Mouse (Mus musculus): ENCODE data around the gene Tmem104. TPM values are rescaled to one million over a fixed set of nuclear protein-coding genes. Genes with fewer than 3 reads are reported as not detected.

Tmem104 gene
- polyA plus RNA-seq, 1 experiment from 2014 or later: 10.3 TPM

DNA sequence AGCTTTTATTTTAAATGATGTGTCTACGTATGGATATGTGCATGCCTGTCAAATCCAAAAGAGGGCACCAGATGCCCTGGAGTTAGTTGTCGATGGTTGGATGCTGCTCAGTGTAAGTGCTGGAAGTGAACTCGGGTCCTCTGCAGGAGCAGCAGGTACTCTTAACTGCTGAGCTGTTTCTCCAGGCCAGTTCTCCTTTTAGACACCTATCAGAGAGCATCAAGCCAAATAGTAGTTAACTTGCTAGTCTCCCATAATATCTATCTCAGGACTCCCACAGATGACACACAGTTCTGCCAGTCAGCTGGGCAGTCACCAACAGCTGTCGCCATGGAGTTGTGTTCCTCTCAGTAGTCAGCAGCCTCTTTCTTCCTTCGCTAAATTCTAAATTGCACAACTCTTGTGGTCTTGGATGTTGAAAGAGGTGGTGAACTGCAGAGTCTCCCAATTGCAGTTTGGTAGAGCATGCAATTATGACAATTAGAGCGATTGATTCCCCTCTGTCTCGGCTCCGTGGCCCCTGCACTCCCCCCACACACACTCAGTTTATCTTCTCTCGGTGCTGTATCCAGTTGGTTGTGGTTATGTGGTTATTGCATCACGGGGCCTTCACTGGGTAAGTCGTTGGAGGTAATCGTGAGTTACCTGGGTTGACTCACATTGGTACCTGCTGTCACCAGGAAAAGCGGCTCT is 1.4 kb downstream of the Tmem104 start:
- Histone ChIP-seq H3K9ac (replicated peaks) (no peak overlapping the region), H3K36me3 (peaks cover 9% of the 10 kb centered on the region), H3K4me2 (replicated peaks) (no peak overlapping the region), H3K4me3 (replicated peaks) (no peak overlapping the region), H3K4me1 (replicated peaks) (peaks cover 19% of the 10 kb centered on the region), H3K9me3 (no peaks in the 10 kb centered on the region), H3K27ac (no peak overlapping the region), H3K27me3 (no peaks in the 10 kb centered on the region)
- 91% methylated on average over 13 of the region's 13 CpGs for WGBS
- ATAC-seq: no peak

DNA sequence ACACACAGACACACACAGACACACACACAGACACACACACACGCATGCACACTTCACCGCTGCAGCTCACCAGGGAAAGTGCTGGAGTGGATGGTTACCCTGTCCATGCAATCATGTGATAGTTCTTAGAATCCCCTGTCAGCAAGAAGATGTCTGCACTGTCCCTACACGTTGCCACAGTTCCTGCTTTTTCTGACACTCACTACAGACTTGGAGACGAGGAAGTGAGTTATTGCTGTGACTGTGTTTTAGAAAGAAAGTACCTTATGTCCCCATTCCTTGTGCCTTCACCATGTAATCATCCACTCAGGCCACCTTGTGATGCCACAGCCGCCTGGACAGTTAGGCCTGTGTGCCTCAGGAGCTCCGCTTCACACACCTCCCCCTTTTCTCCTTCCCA is 2.0 kb downstream of the Tmem104 start:
- H3K36me3 ChIP-seq: peaks cover 9% of the 10 kb centered on the region
- no peak for ATAC-seq
- H3K4me3 ChIP-seq (replicated peaks): no peak overlapping the region
- no peaks in the 10 kb centered on the region for H3K9me3 ChIP-seq
- 95% methylated on average over 6 of the region's 6 CpGs for WGBS
- H3K27ac ChIP-seq: no peak overlapping the region
- no peaks in the 10 kb centered on the region for H3K27me3 ChIP-seq
- H3K4me1 ChIP-seq (replicated peaks): peaks cover 19% of the 10 kb centered on the region
- H3K4me2 ChIP-seq (replicated peaks): no peak overlapping the region
- no peak overlapping the region for H3K9ac ChIP-seq (replicated peaks)

DNA sequence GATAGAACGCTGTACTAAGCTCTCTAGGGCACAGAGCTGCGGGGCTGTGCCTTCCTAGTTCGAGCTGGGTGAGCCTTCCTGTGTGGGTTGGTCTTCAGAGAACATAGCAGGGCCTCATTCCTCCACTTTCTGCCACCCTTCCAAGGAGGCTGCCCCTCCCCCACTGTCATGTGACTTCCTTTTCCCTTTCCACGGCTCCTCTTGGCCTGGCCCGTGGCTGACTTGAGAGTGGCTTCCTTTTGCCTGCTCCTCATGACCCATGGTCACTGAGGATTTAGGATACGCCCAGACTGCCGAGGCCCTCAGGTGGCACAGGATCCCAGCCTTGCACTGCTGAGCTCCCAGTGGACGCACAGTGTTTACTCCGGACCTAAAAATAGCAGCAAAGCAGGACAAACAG is 4.9 kb downstream of the Tmem104 start:
- H3K4me3 ChIP-seq (replicated peaks): no peak overlapping the region
- ATAC-seq: no peak
- H3K9ac ChIP-seq (replicated peaks): no peak overlapping the region
- H3K27ac ChIP-seq: no peak overlapping the region
- no peaks in the 10 kb centered on the region for H3K27me3 ChIP-seq
- H3K36me3 ChIP-seq: peaks cover 11% of the 10 kb centered on the region
- peaks cover 9% of the 10 kb centered on the region for H3K4me1 ChIP-seq (replicated peaks)
- no peak overlapping the region for H3K4me2 ChIP-seq (replicated peaks)
- 78% methylated on average over 9 of the region's 9 CpGs for WGBS
- no peaks in the 10 kb centered on the region for H3K9me3 ChIP-seq

DNA sequence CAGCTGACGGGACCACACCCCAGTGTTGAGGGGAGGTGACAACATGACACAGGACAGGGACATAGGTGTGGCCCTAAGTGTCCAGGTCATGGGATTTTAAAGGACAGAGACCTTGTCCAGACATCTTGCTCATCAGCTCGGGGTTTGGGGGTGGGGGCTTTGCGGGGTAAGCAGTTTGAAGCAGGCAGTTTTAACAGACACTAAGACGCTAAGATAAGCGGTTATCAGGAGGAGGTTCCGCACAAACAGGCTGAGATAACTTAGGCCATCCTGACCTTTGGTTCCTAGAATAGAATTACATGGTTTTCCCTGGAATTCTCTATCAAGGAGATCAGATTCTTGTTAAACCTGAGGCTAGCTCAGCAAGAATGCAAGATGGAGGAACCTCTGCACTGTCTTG is 7.4 kb downstream of the Tmem104 start:
- no peak for ATAC-seq
- Histone ChIP-seq H3K4me3 (replicated peaks) (no peak overlapping the region), H3K9me3 (no peaks in the 10 kb centered on the region), H3K4me2 (replicated peaks) (no peak overlapping the region), H3K9ac (replicated peaks) (no peak overlapping the region), H3K36me3 (peaks cover 34% of the 10 kb centered on the region), H3K27ac (no peak overlapping the region), H3K4me1 (replicated peaks) (no peaks in the 10 kb centered on the region), H3K27me3 (no peaks in the 10 kb centered on the region)
- WGBS: 86% methylated on average over 6 of the region's 6 CpGs

DNA sequence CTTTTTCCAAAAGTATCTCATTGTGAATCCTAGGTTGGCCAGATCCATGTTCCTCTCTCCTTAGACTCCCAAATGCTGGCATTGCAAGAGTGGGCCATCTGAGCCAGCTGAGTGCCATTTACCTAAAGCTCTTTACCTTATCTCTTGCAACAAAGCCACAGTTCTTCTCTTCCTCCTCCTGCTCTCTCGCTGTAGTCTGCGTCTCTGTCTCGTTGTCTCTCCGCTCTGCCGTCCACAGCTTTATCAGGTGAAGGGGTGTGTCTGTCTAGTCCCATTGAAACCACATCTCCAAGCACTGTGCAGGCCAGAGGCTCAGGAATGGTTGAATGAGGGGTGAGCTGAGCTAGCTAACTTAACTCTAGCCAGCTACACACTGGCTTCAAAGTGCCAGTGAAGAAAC is 8.6 kb downstream of the Tmem104 start:
- Histone ChIP-seq H3K9ac (replicated peaks) (no peak overlapping the region), H3K27ac (no peak overlapping the region), H3K4me2 (replicated peaks) (no peak overlapping the region), H3K27me3 (no peaks in the 10 kb centered on the region), H3K4me1 (replicated peaks) (no peaks in the 10 kb centered on the region), H3K4me3 (replicated peaks) (no peak overlapping the region), H3K36me3 (peaks cover 40% of the 10 kb centered on the region), H3K9me3 (no peaks in the 10 kb centered on the region)
- 83% methylated on average over 5 of the region's 5 CpGs for WGBS
- ATAC-seq: no peak

DNA sequence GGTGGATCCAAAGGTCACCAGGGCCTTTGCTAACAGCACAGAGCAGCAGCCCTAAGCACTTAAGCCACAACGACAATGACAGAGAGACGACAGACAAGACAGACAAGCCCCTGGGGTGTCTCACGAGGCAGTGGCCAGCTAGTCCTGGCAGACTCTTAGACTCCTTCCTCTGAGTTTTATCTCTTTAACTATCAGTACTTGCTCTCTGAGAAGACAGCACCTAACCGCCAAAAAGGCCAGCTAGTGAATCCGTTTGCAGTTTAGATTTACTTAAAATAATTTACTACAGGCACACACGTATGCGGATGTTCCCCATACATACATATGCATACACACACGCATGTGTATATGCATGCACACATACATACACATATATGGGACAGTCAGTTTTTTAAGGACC is 10.3 kb downstream of the Tmem104 start:
- Histone ChIP-seq H3K27ac (no peak overlapping the region), H3K9me3 (no peaks in the 10 kb centered on the region), H3K4me2 (replicated peaks) (no peak overlapping the region), H3K27me3 (no peaks in the 10 kb centered on the region), H3K9ac (replicated peaks) (no peak overlapping the region), H3K4me3 (replicated peaks) (no peak overlapping the region), H3K36me3 (peaks cover 47% of the 10 kb centered on the region), H3K4me1 (replicated peaks) (0 out of 2 replicates have a peak, but pooled peaks cover 1% of the 10 kb centered on the region)
- 87% methylated on average over 8 of the region's 8 CpGs for WGBS
- no peak for ATAC-seq

DNA sequence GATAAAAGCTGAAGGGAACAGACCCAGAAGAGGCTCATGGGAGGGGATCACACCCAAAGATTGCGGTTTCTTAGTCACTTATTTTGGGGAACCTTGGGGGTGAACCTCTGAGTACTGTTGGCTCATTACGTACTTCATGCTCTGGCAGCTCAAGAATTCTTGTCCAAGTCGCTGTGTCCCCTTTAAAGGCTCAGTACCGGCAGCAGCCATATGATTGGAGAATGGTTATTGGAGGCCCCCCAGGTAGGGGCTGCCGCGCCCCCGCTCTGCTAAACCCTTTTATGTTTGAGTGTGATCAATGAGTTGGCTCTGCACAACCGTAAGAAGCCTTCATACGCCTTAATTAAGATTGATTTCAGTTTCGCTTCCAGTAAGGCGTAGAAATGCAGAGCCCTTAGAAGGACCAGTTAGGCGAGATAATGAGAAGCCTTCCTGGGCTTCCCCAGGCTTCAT is 11.7 kb downstream of the Tmem104 start:
- no peaks in the 10 kb centered on the region for H3K27me3 ChIP-seq
- no peak overlapping the region for H3K4me3 ChIP-seq (replicated peaks)
- no peak overlapping the region for H3K4me2 ChIP-seq (replicated peaks)
- peaks cover 47% of the 10 kb centered on the region for H3K36me3 ChIP-seq
- H3K4me1 ChIP-seq (replicated peaks): 0 out of 2 replicates have a peak, but pooled peaks cover 3% of the 10 kb centered on the region
- ATAC-seq: no peak
- 71% methylated on average over 12 of the region's 12 CpGs for WGBS
- no peak overlapping the region for H3K27ac ChIP-seq
- H3K9me3 ChIP-seq: no peaks in the 10 kb centered on the region
- no peak overlapping the region for H3K9ac ChIP-seq (replicated peaks)

DNA sequence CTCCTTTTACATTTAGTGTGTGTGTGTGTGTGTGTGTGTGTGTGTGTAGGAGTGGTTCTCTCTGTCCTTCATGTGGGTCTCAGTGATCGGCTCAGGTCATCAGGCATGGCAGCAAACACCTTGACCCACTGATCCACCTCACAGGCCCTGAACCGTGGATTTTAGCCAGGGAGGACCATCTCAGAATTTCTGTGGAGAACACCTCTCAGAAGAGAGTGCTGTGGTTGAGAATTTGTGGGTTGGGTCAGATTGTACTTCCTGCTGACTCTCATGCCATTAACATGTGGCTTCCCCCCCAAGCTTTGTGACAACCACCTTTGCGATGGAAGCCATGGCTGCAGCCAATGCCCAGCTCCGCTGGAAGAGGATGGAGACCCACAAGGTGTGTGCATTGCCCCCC is 13.2 kb downstream of the Tmem104 start:
- Histone ChIP-seq H3K27ac (no peak overlapping the region), H3K9me3 (no peaks in the 10 kb centered on the region), H3K36me3 (peaks cover 56% of the 10 kb centered on the region), H3K9ac (replicated peaks) (no peak overlapping the region), H3K4me2 (replicated peaks) (no peak overlapping the region), H3K4me3 (replicated peaks) (no peak overlapping the region), H3K4me1 (replicated peaks) (0 out of 2 replicates have a peak, but pooled peaks cover 3% of the 10 kb centered on the region), H3K27me3 (no peaks in the 10 kb centered on the region)
- ATAC-seq: no peak
- 92% methylated on average over 4 of the region's 4 CpGs for WGBS

DNA sequence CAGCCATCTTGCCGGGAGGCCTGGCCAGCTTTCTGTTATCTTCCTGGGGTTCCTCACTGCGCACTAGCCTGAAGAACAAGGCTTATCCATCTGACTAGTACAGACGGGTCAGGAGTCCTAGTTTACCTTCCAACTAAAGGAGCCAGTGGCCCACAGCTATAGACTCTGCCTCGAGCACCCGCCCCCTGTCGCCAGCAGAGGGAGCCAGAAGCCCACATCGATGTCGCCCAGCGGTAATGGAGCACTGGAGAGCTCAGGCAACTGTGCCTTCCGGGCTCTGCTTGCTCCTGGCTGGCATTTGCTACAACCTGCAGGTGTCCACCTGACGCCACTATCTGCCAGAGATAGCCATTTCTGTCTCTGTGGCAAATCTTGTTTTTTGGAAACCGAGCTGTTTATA is 15.0 kb downstream of the Tmem104 start:
- peaks cover 69% of the 10 kb centered on the region for H3K36me3 ChIP-seq
- H3K9me3 ChIP-seq: no peaks in the 10 kb centered on the region
- no peak overlapping the region for H3K4me2 ChIP-seq (replicated peaks)
- H3K4me3 ChIP-seq (replicated peaks): no peak overlapping the region
- H3K4me1 ChIP-seq (replicated peaks): 0 out of 2 replicates have a peak, but pooled peaks cover 3% of the 10 kb centered on the region
- ATAC-seq: peak; percentile 90
- no peak overlapping the region for H3K9ac ChIP-seq (replicated peaks)
- H3K27ac ChIP-seq: no peak overlapping the region
- WGBS: 16% methylated on average over 12 of the region's 12 CpGs
- H3K27me3 ChIP-seq: no peaks in the 10 kb centered on the region

DNA sequence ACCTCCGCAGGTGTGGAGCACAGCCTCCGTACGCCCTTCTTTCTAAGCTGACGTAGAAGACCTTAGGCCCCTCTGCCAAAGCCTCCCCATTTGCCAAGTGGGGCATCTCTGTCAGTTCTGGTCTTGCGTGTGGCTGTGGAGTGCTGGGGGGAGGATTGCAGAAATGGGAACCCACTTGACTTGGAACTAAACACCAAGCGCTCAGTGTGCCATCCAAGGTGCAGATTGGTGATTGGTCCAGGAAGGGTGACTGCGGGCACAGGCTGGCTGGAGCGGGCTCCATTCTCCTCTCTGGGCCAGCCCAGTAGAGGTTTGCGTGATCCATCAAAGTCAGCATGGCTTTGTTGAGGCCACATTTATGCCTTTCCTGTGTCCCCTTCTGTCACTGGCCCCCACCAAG is 15.5 kb downstream of the Tmem104 start:
- no peak for ATAC-seq
- H3K9ac ChIP-seq (replicated peaks): no peak overlapping the region
- H3K4me3 ChIP-seq (replicated peaks): no peak overlapping the region
- no peak overlapping the region for H3K27ac ChIP-seq
- peaks cover 69% of the 10 kb centered on the region for H3K36me3 ChIP-seq
- H3K27me3 ChIP-seq: no peaks in the 10 kb centered on the region
- WGBS: 96% methylated on average over 9 of the region's 9 CpGs
- H3K4me1 ChIP-seq (replicated peaks): 0 out of 2 replicates have a peak, but pooled peaks cover 3% of the 10 kb centered on the region
- no peak overlapping the region for H3K4me2 ChIP-seq (replicated peaks)
- no peaks in the 10 kb centered on the region for H3K9me3 ChIP-seq

DNA sequence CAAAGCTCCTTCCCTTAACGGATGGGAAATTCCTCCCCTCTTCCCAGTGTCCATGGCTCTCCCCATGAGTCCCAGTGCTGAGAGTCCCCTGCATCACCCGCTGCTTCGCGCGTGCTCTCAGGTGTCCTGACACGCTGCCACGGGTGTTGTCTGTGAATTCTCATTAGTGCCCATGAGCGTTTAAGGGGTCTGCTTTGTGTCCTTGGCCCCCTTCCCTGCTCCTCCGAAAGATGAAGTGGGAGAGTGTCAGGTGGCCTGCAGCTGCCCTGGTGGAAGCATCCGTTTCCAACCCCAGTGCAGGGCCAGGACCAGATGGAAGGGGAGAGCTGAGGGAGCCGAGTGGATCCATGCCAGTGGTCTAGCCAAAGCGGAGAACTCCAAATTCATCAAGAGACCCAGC is 20.8 kb downstream of the Tmem104 start:
- Histone ChIP-seq H3K4me2 (replicated peaks) (no peak overlapping the region), H3K9me3 (no peaks in the 10 kb centered on the region), H3K4me1 (replicated peaks) (peaks cover 18% of the 10 kb centered on the region), H3K27ac (no peak overlapping the region), H3K9ac (replicated peaks) (no peak overlapping the region), H3K4me3 (replicated peaks) (no peak overlapping the region), H3K36me3 (peaks cover 52% of the 10 kb centered on the region), H3K27me3 (no peaks in the 10 kb centered on the region)
- ATAC-seq: no peak
- WGBS: 80% methylated on average over 12 of the region's 12 CpGs

DNA sequence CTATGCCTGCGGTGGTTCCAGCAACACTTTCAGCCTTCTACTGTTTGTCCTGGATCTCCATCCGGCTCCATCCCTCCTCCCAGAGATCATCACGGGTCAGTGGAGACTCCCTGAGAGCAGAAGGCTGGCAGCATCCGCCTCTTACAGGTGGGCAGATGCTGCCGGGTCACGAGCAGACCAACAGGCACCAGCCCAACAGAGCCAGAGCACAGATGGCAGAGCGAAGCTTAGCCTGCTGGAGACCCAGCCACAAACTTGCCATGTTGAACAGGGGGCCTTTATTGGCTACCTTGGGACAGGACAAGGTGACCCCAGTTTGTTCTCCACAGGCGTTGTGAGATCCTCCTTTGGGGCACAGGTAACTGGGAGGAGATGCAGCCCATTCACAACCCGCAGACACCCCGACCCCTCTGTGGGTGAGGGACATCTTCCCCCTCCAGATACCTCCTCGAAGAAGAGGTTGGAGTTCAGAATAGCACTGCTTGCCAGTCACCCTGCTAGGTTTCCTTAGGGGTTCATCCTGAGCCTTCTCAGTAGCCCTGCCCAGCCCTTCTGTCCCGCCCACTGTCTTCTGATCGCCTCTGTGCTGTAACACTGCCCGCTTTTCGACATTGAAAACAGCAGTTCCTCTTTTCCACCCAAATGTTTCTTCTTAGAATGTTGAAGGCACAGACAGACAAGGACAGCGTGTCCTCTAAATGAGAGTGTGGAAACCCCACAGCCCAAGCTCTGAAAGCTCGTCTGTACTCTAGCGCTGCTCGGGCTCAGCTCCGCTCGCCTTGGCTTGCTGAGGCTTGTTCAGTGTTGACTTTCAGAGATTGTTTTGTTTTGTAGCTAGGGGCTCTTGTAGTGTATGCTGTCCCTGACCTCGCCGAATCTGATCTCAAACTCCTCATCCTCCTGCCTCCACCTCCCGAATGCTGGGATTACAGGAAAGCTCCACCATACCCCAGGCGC is 21.8 kb downstream of the Tmem104 start:
- no peak for ATAC-seq
- WGBS: 83% methylated on average over 25 of the region's 25 CpGs

More for the DNA sequence above, 21.8 kb downstream of the Tmem104 start:
- peaks cover 52% of the 10 kb centered on the region for H3K36me3 ChIP-seq
- H3K9me3 ChIP-seq: no peaks in the 10 kb centered on the region
- no peak overlapping the region for H3K4me2 ChIP-seq (replicated peaks)
- H3K4me1 ChIP-seq (replicated peaks): peaks cover 18% of the 10 kb centered on the region
- no peak overlapping the region for H3K4me3 ChIP-seq (replicated peaks)
- H3K27me3 ChIP-seq: no peaks in the 10 kb centered on the region
- H3K27ac ChIP-seq: no peak overlapping the region
- peak overlapping the region; percentile 40; the same call in 1 of the 2 replicates for H3K9ac ChIP-seq (replicated peaks)
